Mouse (Mus musculus) kidney, embryonic 15.5 days (tissue): ENCODE data around the gene Mlxipl. TPM values are rescaled to one million over a fixed set of nuclear protein-coding genes. Genes with fewer than 3 reads are reported as not detected.

Source experiments
- ATAC-seq: fragments of 200-750 bp; cut with Nextera tagmentation; replicated peaks from 2 replicates; pipeline ENCODE4 v1.8.0; 2017; ENCODE audit warnings: moderate TSS enrichment; ENCODE audit not compliant: low FRiP score
- H3K27ac ChIP-seq: fragments of 300-500 bp; sonication (generic); 2 replicates; pipeline ENCODE4 v1.5.1; 2015; ENCODE audit warnings: mild to moderate bottlenecking, inconsistent platforms
- H3K27me3 ChIP-seq: fragments of 300-500 bp; sonication (generic); 2 replicates; pipeline ENCODE4 v1.6.1; 2015; ENCODE audit warnings: inconsistent platforms
- H3K36me3 ChIP-seq: fragments of 300-500 bp; sonication (generic); 2 replicates; pipeline ENCODE4 v1.6.1; 2015; ENCODE audit warnings: inconsistent platforms
- H3K4me1 ChIP-seq: fragments of 300-500 bp; sonication (generic); 2 replicates; pipeline ENCODE4 v1.6.1; 2015; ENCODE audit warnings: inconsistent platforms
- H3K4me2 ChIP-seq: fragments of 300-500 bp; sonication (generic); 2 replicates; pipeline ENCODE4 v1.6.1; 2015; ENCODE audit warnings: moderate library complexity, mild to moderate bottlenecking, inconsistent platforms
- H3K4me3 ChIP-seq: fragments of 300-500 bp; sonication (generic); replicated peaks from 2 replicates; pipeline ENCODE4 v1.5.1; 2015; ENCODE audit warnings: mild to moderate bottlenecking, inconsistent platforms
- H3K9ac ChIP-seq: fragments of 300-500 bp; sonication (generic); 2 replicates; pipeline ENCODE4 v1.6.1; 2015; ENCODE audit warnings: mild to moderate bottlenecking, inconsistent platforms
- H3K9me3 ChIP-seq: fragments of 300-500 bp; sonication (generic); replicated peaks from 2 replicates; pipeline ENCODE4 v1.6.1; 2016; ENCODE audit warnings: inconsistent platforms
- WGBS: fragments of 180-500 bp; shearing (Covaris S2); methylation state at CpG from one replicate; pipeline ENCODE4 v1.1.7; 2015; ENCODE audit warnings: mixed read lengths; 5-methylcytosine and 5-hydroxymethylcytosine counted together
- polyA plus RNA-seq: library from polyadenylated mRNA; unstranded; fragments of >200 nt; fragmentation: Nextera tagmentation; extraction: Ambion mirVana; gene quantifications from 2 replicates; pipeline ENCODE4 v1.2.1, GENCODE M21; 2015

Mlxipl gene
- polyA plus RNA-seq, 1 experiment from 2014 or later, result 7.3 TPM

DNA sequence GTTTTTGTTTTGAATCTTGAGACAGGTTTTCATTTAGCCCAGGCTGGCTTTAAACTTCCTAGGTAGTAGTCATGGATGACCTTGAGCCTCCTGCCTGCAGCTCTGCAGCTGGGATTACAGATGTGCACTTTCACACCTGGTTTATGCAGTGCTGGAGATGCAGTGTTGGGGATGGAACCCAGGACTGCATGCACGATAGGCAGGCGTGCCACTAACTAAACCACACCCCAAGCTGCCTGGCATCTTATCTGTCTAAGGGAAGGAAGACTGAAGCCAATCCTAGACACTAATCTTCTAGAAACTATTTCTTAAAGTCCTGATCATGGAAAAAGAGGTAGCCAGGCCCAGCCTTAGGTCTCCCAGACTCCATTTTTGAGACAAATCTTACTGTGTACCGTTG, 19.2 kb upstream of the Mlxipl start:
- peaks cover 24% of the 10 kb centered on the region for H3K4me1 ChIP-seq
- ATAC-seq, result no peak
- 89% methylated on average over 3 of the region's 3 CpGs for WGBS
- H3K9me3 ChIP-seq, result no peaks in the 10 kb centered on the region
- no peak overlapping the region for H3K9ac ChIP-seq
- H3K27me3 ChIP-seq, result no peaks in the 10 kb centered on the region
- H3K4me3 ChIP-seq, result no peak overlapping the region
- H3K27ac ChIP-seq, result no peak overlapping the region
- no peak overlapping the region for H3K4me2 ChIP-seq
- peaks cover 61% of the 10 kb centered on the region for H3K36me3 ChIP-seq

DNA sequence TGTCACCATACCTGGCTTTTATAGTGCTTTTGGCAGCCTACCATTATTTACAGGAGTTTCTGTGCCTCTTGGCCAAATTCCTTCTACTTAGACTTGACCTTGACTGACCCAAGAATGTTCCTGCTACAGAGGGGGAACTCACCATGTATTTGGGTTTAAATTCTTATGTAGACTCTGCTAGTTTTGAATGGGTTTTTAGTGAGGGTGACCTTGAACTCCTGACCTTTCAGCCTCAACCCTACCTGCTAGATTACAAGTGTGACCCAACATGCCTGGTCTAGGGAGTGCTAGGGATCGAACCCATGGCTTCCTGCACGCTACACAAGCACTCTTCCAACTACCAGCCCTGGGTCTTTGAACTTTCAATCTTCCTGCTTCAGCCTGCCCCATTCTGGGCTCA, 17.6 kb upstream of the Mlxipl start:
- Histone ChIP-seq H3K4me1 (peaks cover 30% of the 10 kb centered on the region), H3K9ac (no peak overlapping the region), H3K9me3 (no peaks in the 10 kb centered on the region), H3K36me3 (peaks cover 51% of the 10 kb centered on the region), H3K27me3 (no peaks in the 10 kb centered on the region), H3K4me2 (no peak overlapping the region), H3K4me3 (no peak overlapping the region), H3K27ac (no peak overlapping the region)
- 93% methylated on average over 2 of the region's 2 CpGs for WGBS
- ATAC-seq, result no peak

DNA sequence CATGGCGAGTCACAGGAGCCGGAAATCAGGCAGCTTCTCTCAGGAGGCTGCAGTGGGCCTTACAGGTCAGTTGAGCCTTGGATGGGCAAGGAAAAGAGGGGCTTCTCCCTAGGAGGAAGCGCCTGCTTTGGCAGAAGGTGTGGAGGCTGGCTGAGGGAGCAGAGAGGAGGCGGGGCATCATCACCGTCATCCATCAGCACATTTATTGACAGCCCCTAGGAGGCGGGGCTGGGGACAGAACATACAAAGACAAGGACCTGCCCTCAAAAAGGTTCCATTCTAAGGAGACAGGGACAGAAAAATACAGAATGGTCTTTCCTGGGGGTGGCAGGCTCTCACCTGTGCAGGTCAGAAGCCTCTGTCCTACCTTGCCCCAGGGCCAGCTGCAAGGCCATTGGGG, 17.0 kb upstream of the Mlxipl start:
- H3K36me3 ChIP-seq, result peaks cover 44% of the 10 kb centered on the region
- no peaks in the 10 kb centered on the region for H3K27me3 ChIP-seq
- H3K4me2 ChIP-seq, result no peak overlapping the region
- H3K9me3 ChIP-seq, result no peaks in the 10 kb centered on the region
- 79% methylated on average over 6 of the region's 6 CpGs for WGBS
- no peak overlapping the region for H3K9ac ChIP-seq
- no peak overlapping the region for H3K4me3 ChIP-seq
- H3K4me1 ChIP-seq, result peaks cover 33% of the 10 kb centered on the region
- no peak overlapping the region for H3K27ac ChIP-seq
- no peak for ATAC-seq

- peaks cover 36% of the 10 kb centered on the region for H3K36me3 ChIP-seq
- peaks cover 36% of the 10 kb centered on the region for H3K4me1 ChIP-seq
- 24% methylated on average over 26 of the region's 26 CpGs for WGBS
- 0 out of 2 replicates have a peak overlapping the region, but pooled peaks have one; percentile 7 for H3K9ac ChIP-seq
- H3K9me3 ChIP-seq, result no peaks in the 10 kb centered on the region
- H3K4me2 ChIP-seq, result peak overlapping the region; percentile 36
- no peak overlapping the region for H3K27ac ChIP-seq
- H3K4me3 ChIP-seq, result no peak overlapping the region
- H3K27me3 ChIP-seq, result no peaks in the 10 kb centered on the region
- no peak for ATAC-seq
These were observed 16.1 kb upstream of the Mlxipl start for GRCm38 (mm10) chr5:135073349-135074150.

- Histone ChIP-seq H3K4me3 (no peak overlapping the region), H3K27me3 (0 out of 2 replicates have a peak, but pooled peaks cover 4% of the 10 kb centered on the region), H3K4me2 (no peak overlapping the region)
These were observed 14.0 kb upstream of the Mlxipl start for GRCm38 (mm10) chr5:135075655-135076054.

GRCm38 (mm10) chr5:135076368-135076767, 13.3 kb upstream of the Mlxipl start:
- H3K4me3 ChIP-seq, result peak overlapping the region; percentile 96
- no peaks in the 10 kb centered on the region for H3K9me3 ChIP-seq
- peak overlapping the region; percentile 92 for H3K27ac ChIP-seq
- WGBS, result 77% methylated on average over 14 of the region's 14 CpGs
- peak overlapping the region; percentile 88 for H3K4me2 ChIP-seq
- 0 out of 2 replicates have a peak, but pooled peaks cover 4% of the 10 kb centered on the region for H3K27me3 ChIP-seq
- peaks cover 37% of the 10 kb centered on the region for H3K4me1 ChIP-seq
- 0 out of 2 replicates have a peak, but pooled peaks have one; percentile 5 for ATAC-seq
- H3K36me3 ChIP-seq, result peaks cover 31% of the 10 kb centered on the region
- no peak overlapping the region for H3K9ac ChIP-seq

More at GRCm38 (mm10) chr5:135075655-135076054, 14.0 kb upstream of the Mlxipl start:
- peak overlapping the region; percentile 92; the same call in 1 of the 2 replicates for H3K27ac ChIP-seq
- H3K4me1 ChIP-seq, result peaks cover 37% of the 10 kb centered on the region
- ATAC-seq, result no peak
- 68% methylated on average over 4 of the region's 4 CpGs for WGBS
- H3K9ac ChIP-seq, result no peak overlapping the region
- no peaks in the 10 kb centered on the region for H3K9me3 ChIP-seq
- peaks cover 36% of the 10 kb centered on the region for H3K36me3 ChIP-seq

DNA sequence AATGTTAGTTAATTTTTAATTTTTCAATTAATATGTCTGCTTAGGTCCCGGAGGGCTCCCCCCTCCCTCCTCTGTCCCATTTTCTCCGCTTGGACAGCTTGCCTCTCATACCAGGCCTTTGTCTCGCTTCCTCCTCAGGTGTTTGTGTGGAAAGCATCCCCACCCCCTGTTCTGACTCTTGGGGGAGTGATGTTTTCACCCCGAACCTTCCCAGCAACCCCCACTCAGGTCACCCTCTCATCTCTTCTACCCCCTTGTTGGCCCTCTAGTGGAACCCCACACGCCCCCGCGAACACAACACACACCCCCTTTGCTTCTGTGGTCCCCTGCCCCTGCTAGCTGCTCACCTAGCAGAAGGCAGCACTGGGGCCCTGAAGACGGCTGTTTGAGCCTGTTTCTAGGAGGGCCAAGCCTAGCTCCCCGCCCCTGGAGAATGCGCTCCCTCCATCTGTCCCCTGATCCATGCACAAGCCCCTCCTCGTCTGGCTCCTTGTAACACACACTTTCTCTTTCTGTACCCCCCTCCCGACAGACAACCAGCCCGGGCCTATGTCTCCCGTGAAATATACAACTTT, 12.7 kb upstream of the Mlxipl start:
- H3K9ac ChIP-seq, result peak overlapping the region; percentile 99
- H3K27me3 ChIP-seq, result 0 out of 2 replicates have a peak, but pooled peaks cover 4% of the 10 kb centered on the region
- peak overlapping the region; percentile 92 for H3K27ac ChIP-seq
- no peaks in the 10 kb centered on the region for H3K9me3 ChIP-seq
- WGBS, result 13% methylated on average over 14 of the region's 14 CpGs
- peaks cover 37% of the 10 kb centered on the region for H3K4me1 ChIP-seq
- peak overlapping the region; percentile 88 for H3K4me2 ChIP-seq
- peaks cover 27% of the 10 kb centered on the region for H3K36me3 ChIP-seq
- H3K4me3 ChIP-seq, result peak overlapping the region; percentile 96
- peak; percentile 50 for ATAC-seq

DNA sequence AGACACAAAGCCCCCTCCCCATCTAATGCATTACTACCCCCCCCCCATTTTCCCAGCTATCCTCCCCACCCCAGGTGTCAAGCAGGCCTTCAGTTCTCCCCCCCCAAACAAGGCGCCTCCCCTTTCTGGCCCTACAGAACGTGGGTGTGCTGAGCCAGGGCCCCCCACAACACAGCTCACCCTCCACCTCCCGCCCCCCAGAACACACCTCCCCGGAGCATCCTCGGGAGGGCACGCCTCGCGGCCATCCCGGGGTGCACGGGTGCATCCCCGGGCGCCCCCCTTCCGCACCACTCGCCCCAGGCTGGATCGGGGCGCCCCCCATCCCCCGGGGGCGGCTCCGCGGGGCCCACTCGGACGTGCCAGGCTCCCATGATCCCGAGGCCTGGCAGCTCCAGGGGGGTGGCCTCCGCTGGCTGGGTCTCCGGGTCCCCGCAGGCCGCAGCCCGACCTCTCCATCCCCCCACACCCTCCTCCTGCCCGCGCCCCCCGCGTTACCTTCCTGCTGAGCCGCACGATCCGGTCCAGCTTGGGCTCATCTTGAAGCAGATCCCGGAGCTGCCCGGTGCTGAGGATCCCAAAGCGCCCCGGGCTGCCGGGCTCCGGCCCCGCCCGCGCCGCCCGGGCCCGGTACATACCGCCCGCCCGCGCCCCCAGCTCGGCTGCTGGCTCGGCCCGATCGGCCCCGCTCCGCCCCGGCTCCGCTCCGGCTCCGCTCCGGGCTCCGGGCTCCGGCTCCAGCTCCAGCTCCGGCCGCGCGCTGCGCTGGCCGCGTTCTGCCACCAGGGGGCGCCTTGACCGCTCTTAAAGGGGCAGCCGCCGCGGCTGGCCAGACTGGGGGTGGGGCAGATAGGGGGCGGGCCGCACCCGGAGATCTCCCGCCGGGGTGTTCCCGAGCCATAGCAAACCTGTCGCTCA, 11.9 kb upstream of the Mlxipl start, which contains the start of gene Vps37d:
Gene Vps37d (minus strand): TSS at position 703 of the 918 bp plus-strand sequence.
- Histone ChIP-seq H3K36me3 (peaks cover 20% of the 10 kb centered on the region), H3K4me2 (peak within 1 kb of the TSS; percentile 88), H3K9ac (peak within 1 kb of the TSS; percentile 99), H3K4me1 (peaks cover 37% of the 10 kb centered on the region), H3K9me3 (no peaks in the 10 kb centered on the region), H3K27ac (peak within 1 kb of the TSS; percentile 92), H3K4me3 (peak within 1 kb of the TSS; percentile 96), H3K27me3 (0 out of 2 replicates have a peak, but pooled peaks cover 4% of the 10 kb centered on the region)
- peak; percentile 79 for ATAC-seq
- whole genome bisulfite sequencing, result under 1% methylated on average over 75 of the region's 83 CpGs

DNA sequence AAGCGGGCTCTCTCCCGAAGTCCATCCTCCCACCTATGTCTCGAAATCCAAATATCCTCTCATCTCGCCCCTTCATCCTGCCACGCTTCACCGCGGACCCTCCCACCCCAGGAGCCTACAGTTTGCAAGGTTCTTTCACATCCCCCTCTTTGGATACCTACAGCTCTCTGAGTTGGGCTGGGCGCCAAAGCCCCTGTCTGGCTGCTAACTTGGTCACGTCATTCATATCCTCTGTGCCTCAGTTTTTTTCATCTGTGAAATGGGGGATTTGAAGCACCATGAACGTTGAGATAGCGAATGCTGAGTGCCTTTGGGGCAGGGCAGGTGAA, 11.2 kb upstream of the Mlxipl start:
- Histone ChIP-seq H3K27me3 (0 out of 2 replicates have a peak, but pooled peaks cover 4% of the 10 kb centered on the region), H3K4me2 (peak overlapping the region; percentile 88), H3K9ac (peak overlapping the region; percentile 99; the same call in 1 of the 2 replicates), H3K36me3 (peaks cover 17% of the 10 kb centered on the region), H3K4me1 (peaks cover 31% of the 10 kb centered on the region), H3K4me3 (peak overlapping the region; percentile 96), H3K9me3 (no peaks in the 10 kb centered on the region), H3K27ac (0 out of 2 replicates have a peak overlapping the region, but pooled peaks have one; percentile 92)
- under 1% methylated on average over 11 of the region's 11 CpGs for WGBS
- no peak; the same call in 1 of the 2 replicates for ATAC-seq

GRCm38 (mm10) chr5:135079578-135079977, 10.1 kb upstream of the Mlxipl start:
- ATAC-seq, result no peak
- 84% methylated on average over 2 of the region's 2 CpGs for WGBS
- H3K36me3 ChIP-seq, result peaks cover 11% of the 10 kb centered on the region

GRCm38 (mm10) chr5:135080539-135080938, 9.2 kb upstream of the Mlxipl start:
- peaks cover 2% of the 10 kb centered on the region for H3K36me3 ChIP-seq
- H3K27me3 ChIP-seq, result 0 out of 2 replicates have a peak, but pooled peaks cover 13% of the 10 kb centered on the region
- no peak overlapping the region for H3K9ac ChIP-seq
- no peak for ATAC-seq
- no peak overlapping the region for H3K27ac ChIP-seq
- 92% methylated on average over 5 of the region's 5 CpGs for WGBS
- H3K4me2 ChIP-seq, result no peak overlapping the region
- H3K9me3 ChIP-seq, result no peaks in the 10 kb centered on the region
- H3K4me3 ChIP-seq, result no peak overlapping the region
- H3K4me1 ChIP-seq, result peaks cover 21% of the 10 kb centered on the region

More at GRCm38 (mm10) chr5:135079578-135079977, 10.1 kb upstream of the Mlxipl start:
- Histone ChIP-seq H3K4me2 (no peak overlapping the region), H3K4me3 (no peak overlapping the region), H3K4me1 (peaks cover 21% of the 10 kb centered on the region), H3K27ac (no peak overlapping the region), H3K9ac (no peak overlapping the region), H3K27me3 (0 out of 2 replicates have a peak, but pooled peaks cover 5% of the 10 kb centered on the region), H3K9me3 (no peaks in the 10 kb centered on the region)
